Mouse (Mus musculus) cerebellum, adult 18-20 months (tissue): ENCODE results near the gene Frmd4b.
"Not testable (repeated sequence)": the region's sequence is repeated elsewhere in the genome, so short reads cannot be mapped to it uniquely, and the experiment has no call there.

Experiments used
- DNase-seq, 2 experiments: peaks; one replicate each; pipeline ENCODE4 v3.0.0; 2021

The Frmd4b gene

DNA sequence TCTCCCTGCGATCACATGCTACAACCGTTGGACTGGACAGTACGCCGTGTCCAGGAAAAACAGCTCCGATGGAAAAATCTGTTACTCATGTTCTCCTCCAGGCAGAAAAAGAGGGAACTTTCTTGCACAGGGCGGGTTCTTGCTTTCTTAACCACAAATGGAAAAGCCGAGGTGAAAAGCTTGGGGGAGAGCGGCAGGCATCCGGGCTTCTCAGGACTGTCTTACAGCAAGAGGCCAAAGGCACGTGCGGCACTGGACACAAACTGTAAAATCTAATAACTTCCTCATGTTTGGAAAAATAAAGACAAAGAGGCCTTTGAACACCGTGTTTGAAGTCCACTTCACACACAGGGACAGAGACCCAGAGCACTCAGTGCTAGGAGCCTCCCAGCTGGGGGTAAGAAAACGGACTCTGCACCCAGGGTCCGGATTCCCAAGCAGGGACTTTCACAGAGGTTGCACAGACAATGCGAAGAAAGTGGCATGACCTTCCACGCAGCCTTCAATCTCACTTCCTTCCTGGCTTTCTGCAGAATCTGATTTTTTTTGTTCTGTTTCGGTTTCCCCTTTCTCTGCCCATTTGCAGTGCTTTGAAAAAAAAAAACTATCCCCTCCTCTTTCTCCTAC is 153.3 kb downstream of the Frmd4b start:
- no peak for DNase-seq

GRCm38 (mm10) chr6:97462421-97462820 is 154.9 kb downstream of the Frmd4b start:
- DNase-seq, result no peak

- DNase-seq, result no peak
Measured at GRCm38 (mm10) chr6:97459112-97459511, 158.2 kb downstream of the Frmd4b start.

DNA sequence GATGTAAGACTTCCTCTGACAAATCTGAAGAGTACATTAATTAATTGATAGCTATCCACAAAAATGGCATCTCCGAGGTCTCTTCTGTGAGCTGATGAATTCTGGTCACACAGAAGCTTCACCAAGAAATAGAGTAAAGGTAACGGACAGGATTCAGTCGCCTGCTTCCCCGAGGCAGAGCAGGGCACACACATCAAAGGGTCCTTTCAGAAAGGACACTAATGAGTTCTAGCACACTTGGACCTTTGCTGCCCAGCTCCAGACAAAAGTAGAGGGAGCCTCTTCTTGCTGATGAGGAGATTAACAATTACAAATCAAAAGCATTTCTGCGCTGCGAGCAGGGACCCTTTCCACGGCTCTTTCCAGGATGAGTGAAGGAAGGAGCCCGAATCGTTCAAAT is 159.0 kb downstream of the Frmd4b start:
- no peak for DNase-seq

GRCm38 (mm10) chr6:97457954-97458353 is 159.4 kb downstream of the Frmd4b start:
- DNase-seq, result no peak

DNA sequence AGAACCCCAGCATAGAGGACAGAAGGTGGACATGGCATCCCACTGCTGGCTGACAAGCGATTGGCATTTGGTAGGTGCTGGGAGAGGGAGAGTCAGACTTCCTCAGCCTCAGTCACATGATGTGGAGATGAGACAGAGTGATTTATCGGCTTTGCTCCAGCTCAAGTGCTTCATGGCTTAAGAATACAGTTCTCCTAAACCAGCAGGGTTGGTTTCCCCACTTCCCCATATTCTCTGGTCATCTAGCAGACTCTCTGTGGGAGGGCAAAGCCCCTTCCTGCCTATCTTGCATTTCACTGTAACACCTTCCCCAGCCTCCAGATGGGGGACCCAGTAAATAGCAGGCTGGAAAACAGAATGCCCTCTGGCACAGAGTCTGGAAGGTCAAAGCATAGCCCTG is 160.1 kb downstream of the Frmd4b start:
- no peak for DNase-seq

- no peak for DNase-seq
Measured at GRCm38 (mm10) chr6:97452223-97452622, 165.1 kb downstream of the Frmd4b start.

DNA sequence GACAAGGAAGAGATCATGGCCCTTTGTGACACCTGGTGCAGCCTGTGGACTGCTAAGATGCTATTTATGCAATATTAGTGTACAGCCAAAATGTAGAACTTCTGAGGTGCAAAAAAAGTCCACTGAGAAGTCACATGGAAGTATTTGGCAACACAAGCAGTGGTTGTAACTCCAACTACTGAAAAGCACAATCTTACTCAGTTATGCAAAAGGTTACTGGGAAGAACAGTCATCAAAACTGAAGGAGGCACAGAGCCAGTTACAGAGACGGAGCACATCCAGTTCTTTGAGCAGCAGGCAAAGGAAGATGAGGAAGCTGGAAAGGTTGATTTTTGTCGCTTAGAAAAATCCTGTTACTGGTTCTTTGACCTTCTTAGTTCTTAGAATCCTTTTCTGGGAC is 167.5 kb downstream of the Frmd4b start:
- DNase-seq, result no peak

- DNase-seq, result no peak
Measured at GRCm38 (mm10) chr6:97447020-97447419, 170.3 kb downstream of the Frmd4b start.

DNA sequence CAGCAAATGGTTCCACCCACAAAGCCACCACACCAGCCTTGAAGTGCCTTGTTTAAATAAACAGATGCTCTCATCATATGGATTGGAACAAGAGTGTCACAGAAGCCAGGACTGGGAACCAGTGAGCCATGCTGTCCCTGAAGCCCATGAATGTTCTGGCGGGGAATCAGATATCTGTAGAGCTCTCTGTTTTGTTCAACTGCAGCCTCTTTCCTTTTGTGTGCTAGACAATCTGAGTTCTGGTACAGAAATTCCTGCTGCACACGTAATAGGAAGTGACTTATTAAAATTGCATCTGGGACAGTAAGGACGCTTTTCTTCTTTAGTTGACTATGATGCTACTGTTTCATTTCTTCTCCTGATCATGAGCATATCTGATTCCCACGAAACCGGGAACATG is 173.2 kb downstream of the Frmd4b start:
- no peak for DNase-seq

DNA sequence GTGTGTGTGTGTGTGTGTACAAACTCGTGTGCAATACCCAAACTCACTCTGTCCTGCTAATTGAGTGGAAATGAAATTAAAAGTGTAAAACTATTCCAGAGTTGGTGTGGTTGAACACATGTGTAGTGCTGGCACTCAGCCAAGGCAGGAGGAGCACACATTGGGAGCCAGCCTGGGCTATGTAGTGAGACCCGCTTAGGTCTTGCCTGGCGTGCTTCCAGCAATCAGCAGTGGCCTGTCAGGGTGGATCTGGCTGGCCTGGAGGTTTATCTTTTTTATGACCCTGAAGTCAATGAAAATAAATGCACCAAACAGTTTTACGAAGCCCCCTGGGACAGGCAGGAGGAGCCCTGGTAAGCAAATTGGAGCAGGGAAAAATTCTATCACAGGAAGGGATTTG is 173.8 kb downstream of the Frmd4b start:
- no peak for DNase-seq

GRCm38 (mm10) chr6:97441357-97441756 is 176.0 kb downstream of the Frmd4b start:
- no peak for DNase-seq

- DNase-seq, result no peak
Measured at GRCm38 (mm10) chr6:97438918-97439645, 178.3 kb downstream of the Frmd4b start.

GRCm38 (mm10) chr6:97434753-97435152 is 182.6 kb downstream of the Frmd4b start:
- DNase-seq, result no peak

DNA sequence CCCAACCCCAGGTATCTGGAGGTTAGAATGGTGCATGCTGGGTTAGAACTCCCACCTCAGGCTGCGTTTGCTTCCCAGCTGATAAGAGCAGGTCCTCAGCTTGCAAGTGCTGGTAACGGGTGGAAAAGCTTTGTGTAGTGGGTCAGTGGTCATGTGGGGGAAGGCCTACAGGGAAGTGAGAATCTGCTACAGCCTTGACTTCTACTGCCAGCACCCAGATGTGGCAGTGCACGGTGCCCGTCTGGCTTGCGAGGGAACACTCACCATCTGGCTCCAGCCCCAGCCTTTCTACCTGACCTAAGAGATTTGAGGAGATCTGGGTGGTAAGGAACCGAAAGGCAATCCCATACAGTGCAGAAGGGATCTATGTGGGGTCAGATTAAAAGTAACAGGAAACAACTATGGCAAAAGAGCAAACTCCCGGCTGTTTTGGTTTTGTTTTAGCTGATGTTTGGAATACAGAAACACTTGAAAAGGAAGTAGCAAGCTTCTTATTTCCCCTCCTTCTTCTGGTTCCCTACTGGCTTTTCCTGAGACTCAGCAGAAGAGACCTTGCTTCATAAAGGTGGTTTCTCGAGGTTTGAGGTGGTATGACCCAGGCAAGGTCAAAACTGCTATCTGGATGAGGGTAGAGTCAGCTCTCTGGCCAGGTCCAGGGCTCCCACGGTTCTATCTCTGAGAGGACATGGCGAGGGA is 185.9 kb downstream of the Frmd4b start:
- DNase-seq, result no peak

GRCm38 (mm10) chr6:97430519-97430918 is 186.8 kb downstream of the Frmd4b start:
- no peak for DNase-seq

- no peak for DNase-seq
Measured at GRCm38 (mm10) chr6:97429688-97430343, 187.5 kb downstream of the Frmd4b start.

DNA sequence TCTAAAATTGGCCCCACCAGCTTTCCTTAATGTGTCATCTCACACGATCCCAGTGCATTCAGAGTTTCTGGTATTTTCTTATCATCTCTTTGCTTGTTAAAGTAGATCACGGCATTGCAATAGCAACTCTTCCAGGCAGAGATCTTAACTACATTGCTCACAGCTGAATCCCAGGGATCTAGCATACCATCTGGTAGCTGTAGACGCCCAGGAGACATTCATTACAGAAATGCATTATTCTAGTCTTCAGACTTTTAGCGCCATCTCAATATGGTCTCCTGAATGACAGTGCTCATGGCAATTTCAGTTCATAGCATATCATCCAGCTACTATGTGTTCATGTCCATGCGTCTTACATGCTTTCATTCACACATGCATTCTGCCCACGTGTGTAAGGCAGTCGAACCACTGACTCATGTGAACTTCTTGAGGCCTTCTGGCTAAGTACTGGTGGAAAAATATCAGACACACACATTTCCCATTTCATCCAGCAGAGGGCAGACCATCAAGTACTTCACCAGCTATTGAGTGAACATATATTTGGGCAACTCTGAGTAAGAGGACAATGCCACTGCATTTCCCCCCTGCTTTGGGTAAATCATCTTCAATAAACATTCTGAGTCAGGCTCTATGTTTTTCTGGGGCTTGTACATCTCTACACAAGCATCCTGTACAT is 197.4 kb downstream of the Frmd4b start:
- peak; percentile 44 to 66 for DNase-seq

DNA sequence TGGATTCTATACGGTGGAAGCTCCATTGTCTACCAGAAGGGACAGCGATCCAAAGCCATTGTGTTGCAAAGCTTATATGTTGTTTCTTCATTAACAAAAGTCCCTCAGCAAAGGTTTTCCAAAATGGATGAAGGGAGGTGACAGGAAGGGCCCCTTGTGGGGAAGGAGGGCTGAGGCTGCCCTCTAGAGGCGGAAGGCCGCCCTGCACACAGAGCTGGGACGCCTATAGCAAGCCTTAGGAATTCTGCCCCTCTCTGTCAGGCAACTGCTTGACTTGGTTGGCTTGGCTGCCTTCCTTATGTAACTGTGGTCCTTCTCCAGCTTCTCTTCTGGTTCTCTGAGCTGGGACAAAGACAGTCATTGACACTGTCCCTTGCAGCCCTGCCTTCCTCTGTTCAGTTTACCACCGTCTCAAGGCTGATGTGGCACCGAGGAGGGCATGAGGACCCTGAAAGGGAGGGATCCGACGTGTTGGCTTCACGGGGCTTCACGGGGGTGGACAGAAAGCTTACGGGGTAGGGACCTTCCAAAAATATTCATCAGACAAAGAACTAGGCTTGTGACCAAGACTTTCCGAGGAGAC is 200.3 kb downstream of the Frmd4b start:
- peak; percentile 33 to 55 for DNase-seq

DNA sequence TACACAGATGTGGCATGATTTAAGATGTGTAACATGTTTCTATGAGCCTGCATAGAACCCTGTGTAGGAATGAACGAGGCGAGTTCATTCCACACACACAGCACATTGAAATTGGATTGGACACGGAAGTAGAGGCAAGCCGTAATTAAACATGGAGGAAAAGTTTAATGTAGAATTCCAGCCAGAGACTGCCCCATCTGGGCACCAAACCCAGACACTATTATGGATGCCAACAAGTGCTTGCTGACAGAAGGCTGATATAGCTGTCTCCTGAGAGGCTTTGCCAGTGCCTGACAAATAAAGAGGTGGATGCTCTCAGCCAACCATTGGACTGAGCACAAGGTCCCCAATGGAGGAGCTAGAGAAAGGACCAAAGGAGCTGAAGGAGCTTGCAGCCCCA is 201.8 kb downstream of the Frmd4b start:
- not testable (repeated sequence) for DNase-seq

- no peak for DNase-seq
Measured at GRCm38 (mm10) chr6:97413453-97413852, 203.9 kb downstream of the Frmd4b start.

DNA sequence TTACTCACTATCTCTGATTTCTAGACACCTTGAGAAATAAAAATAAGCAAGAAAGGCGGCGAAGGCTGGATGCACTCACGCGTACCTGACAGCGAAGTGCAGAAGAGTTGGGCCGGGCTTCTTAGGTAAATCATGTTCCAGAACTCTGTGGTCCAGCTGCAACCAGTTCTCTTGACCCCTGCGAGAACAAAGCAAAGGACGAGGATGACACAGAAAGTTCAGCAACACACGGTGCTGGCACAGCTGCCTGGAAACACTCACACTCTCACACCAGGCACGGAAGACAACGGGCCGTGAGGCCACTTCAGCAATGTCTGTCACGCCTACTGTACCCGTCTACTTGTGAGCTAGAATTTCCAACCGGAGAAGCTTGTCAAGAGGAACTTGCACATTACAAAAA is 204.9 kb downstream of the Frmd4b start:
- no peak for DNase-seq

GRCm38 (mm10) chr6:97411327-97411726 is 206.0 kb downstream of the Frmd4b start:
- DNase-seq, result no peak
